Mouse (Mus musculus): ENCODE measurements at regions not wholly inside any gene's neighbourhood (a gene's known extent, or its start where the extent isn't known, plus 50 kb on each side); places are given as distances from the start of the nearest gene placed in this dataset.

DNA sequence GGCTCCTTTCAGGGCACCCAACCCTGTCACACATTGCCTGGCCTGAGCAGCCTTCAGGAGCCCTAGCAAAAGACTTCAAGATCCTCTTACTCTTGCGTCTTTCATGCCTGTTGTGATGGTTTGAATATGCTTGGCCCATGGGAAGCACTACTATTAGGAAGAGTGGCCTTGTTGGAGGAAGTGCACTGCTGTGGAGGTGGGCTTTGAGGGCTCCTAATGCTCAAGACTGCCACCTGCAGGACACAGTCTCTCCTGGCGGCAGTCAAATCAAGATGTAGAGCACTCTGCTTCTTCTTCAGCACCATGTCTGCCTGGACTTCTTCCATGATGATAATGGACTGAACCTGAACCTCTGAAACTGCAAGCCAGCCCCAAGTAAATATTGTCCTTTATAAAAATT lies 73.0 kb downstream of the Tsen15 start:
- no peak overlapping the region for H3K4me3 ChIP-seq
- no peaks in the 10 kb centered on the region for H3K36me3 ChIP-seq (ENCODE audit: control insufficient read depth, insufficient read depth)
- H3ac ChIP-seq (ENCODE audit: control insufficient read depth, insufficient read length) = no peak overlapping the region
- H3K27me3 ChIP-seq (ENCODE audit: control insufficient read depth, insufficient read depth, insufficient read length) = no peaks in the 10 kb centered on the region
- no peaks in the 10 kb centered on the region for H3K79me2 ChIP-seq (ENCODE audit: control insufficient read depth, insufficient read depth)
- H3K4me2 ChIP-seq (ENCODE audit: low read depth) = no peak overlapping the region
- TF ChIP-seq E2F4 (IDR thresholded peaks at IDR 0.05; ENCODE audit: insufficient read depth) = no peak
- TF ChIP-seq REST (IDR thresholded peaks at IDR 0.05; ENCODE audit: insufficient read depth, insufficient read length) = no peak
- TF ChIP-seq MYOD1 (IDR thresholded peaks at IDR 0.05; ENCODE audit: control insufficient read depth in 1 of 3, insufficient read length in 2 of 3, low read depth in 2 of 3) = no peak
- no peak for TF ChIP-seq MYOG (IDR thresholded peaks at IDR 0.05; ENCODE audit: control insufficient read depth in 1 of 3, insufficient read depth in 1 of 3, insufficient read length in 2 of 3, low read depth in 2 of 3)
- no peak for TF ChIP-seq USF1 (IDR thresholded peaks at IDR 0.05; ENCODE audit: low read depth)
- TF ChIP-seq POLR2AphosphoS2 (IDR thresholded peaks at IDR 0.05; ENCODE audit: insufficient read length, low read depth) = no peak
- no peak for TF ChIP-seq CEBPB (IDR thresholded peaks at IDR 0.05; ENCODE audit: insufficient read depth, poor library complexity, severe bottlenecking)
- no peak for TF ChIP-seq MAX (IDR thresholded peaks at IDR 0.05; ENCODE audit: low read depth)
- no peak for TF ChIP-seq TCF12 (IDR thresholded peaks at IDR 0.05; ENCODE audit: insufficient read depth, poor library complexity, severe bottlenecking)
- no peak for TF ChIP-seq SRF (IDR thresholded peaks at IDR 0.05; ENCODE audit: control insufficient read depth, insufficient read length, low read depth)
- TF ChIP-seq TCF3 (IDR thresholded peaks at IDR 0.05; ENCODE audit: insufficient read length, low read depth) = no peak
- TF ChIP-seq POLR2A (IDR thresholded peaks at IDR 0.05; ENCODE audit: insufficient read length, low read depth) = no peak

DNA sequence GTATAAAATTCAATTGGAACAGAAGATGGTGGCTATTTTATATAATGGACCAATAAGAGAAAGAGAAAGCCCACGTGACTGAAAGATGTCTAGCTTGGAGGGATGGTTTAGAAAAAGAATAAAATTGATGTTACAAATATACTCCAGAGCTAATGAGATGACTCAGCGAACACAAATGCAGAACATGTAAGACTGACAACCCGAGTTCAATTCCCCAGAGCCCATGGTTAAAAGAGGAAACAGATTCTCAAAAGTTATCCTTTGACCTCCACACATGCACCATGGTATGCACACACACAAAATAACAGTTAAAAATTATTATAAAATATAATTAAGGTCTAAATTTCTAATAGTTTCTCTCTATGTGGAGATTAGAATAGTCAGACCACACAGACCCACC lies 81.0 kb downstream of the Tsen15 start:
- H3K36me3 ChIP-seq (ENCODE audit: control insufficient read depth, insufficient read depth) = no peaks in the 10 kb centered on the region
- no peak overlapping the region for H3K4me3 ChIP-seq
- H3K27me3 ChIP-seq (ENCODE audit: control insufficient read depth, insufficient read depth, insufficient read length) = no peaks in the 10 kb centered on the region
- no peak overlapping the region for H3K4me2 ChIP-seq (ENCODE audit: low read depth)
- H3K79me2 ChIP-seq (ENCODE audit: control insufficient read depth, insufficient read depth) = no peaks in the 10 kb centered on the region
- TF ChIP-seq E2F4 (IDR thresholded peaks at IDR 0.05; ENCODE audit: insufficient read depth) = no peak
- TF ChIP-seq POLR2AphosphoS2 (IDR thresholded peaks at IDR 0.05; ENCODE audit: insufficient read length, low read depth) = no peak
- no peak for TF ChIP-seq MYOD1 (IDR thresholded peaks at IDR 0.05; ENCODE audit: control insufficient read depth in 1 of 3, insufficient read length in 2 of 3, low read depth in 2 of 3)
- no peak for TF ChIP-seq TCF3 (IDR thresholded peaks at IDR 0.05; ENCODE audit: insufficient read length, low read depth)
- no peak overlapping the region for H3ac ChIP-seq (ENCODE audit: control insufficient read depth, insufficient read length)

DNA sequence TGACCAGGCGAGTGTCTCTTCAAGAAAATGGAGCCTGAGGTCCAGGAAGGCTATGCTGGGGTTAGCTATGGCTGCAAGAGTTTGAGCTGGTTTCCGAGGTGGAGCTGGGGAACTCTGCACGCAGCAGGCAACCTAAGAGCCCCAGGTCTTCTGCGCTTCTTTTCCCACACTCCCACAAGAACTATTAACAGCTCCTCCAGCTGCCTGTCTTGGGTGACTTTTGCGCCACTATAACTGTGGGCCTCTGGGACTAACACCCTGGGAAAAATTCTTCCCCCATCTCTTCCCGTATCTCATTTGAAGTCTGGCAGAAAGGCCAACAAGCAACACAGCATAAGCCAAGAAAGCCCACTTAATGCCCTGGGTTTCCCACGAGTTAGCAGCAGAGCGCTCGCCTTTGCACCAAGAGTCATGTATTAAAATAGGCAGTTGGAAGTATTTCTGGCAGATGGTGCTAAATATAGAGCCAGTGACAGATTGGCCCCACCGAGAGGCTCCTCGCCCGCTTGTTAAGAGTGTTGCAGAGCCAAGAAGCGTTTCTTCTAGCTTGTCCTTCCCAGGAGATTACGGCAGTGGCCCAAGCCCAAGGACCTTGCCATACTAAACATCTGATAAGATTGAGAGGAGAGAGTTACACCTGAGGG lies 81.9 kb downstream of the Tsen15 start:
- H3K4me2 ChIP-seq (ENCODE audit: low read depth) = peak overlapping the region; percentile 12
- no peaks in the 10 kb centered on the region for H3K36me3 ChIP-seq (ENCODE audit: control insufficient read depth, insufficient read depth)
- no peaks in the 10 kb centered on the region for H3K27me3 ChIP-seq (ENCODE audit: control insufficient read depth, insufficient read depth, insufficient read length)
- H3K79me2 ChIP-seq (ENCODE audit: control insufficient read depth, insufficient read depth) = no peaks in the 10 kb centered on the region
- no peak overlapping the region for H3K4me3 ChIP-seq
- H3ac ChIP-seq (ENCODE audit: control insufficient read depth, insufficient read length) = no peak overlapping the region
- TF ChIP-seq TCF3 (IDR thresholded peaks at IDR 0.05; ENCODE audit: insufficient read length, low read depth) (no peak), MYOD1 (IDR thresholded peaks at IDR 0.05; ENCODE audit: control insufficient read depth in 1 of 3, insufficient read length in 2 of 3, low read depth in 2 of 3) (no peak), MAX (IDR thresholded peaks at IDR 0.05; ENCODE audit: low read depth) (no peak), CEBPB (IDR thresholded peaks at IDR 0.05; ENCODE audit: insufficient read depth, poor library complexity, severe bottlenecking) (no peak), E2F4 (IDR thresholded peaks at IDR 0.05; ENCODE audit: insufficient read depth) (no peak)

DNA sequence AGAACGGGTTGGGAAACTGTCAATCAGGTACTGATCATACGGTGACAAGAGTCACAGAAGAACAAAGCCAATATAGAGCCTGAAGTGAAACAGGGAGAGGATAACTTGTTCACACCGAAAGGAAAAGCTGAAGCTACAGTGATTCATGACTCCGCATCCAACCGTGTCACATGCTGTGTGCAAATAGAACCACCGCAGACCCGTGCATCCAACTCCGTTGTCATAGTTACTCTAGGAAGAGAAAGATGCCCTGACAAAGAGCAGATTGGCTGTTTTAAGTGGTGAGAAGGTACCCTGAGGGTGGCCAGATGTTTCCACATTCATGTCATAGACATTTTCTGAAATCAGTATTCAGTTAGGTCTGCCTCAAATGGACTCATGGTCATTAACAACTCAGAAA lies 85.1 kb downstream of the Tsen15 start:
- Histone ChIP-seq H3K4me2 (ENCODE audit: low read depth) (no peak overlapping the region), H3K79me2 (ENCODE audit: control insufficient read depth, insufficient read depth) (no peaks in the 10 kb centered on the region), H3K36me3 (ENCODE audit: control insufficient read depth, insufficient read depth) (no peaks in the 10 kb centered on the region), H3K4me3 (no peak overlapping the region), H3K27me3 (ENCODE audit: control insufficient read depth, insufficient read depth, insufficient read length) (no peaks in the 10 kb centered on the region), H3ac (ENCODE audit: control insufficient read depth, insufficient read length) (no peak overlapping the region)
- TF ChIP-seq CEBPB (IDR thresholded peaks at IDR 0.05; ENCODE audit: insufficient read depth, poor library complexity, severe bottlenecking) (no peak), POLR2A (IDR thresholded peaks at IDR 0.05; ENCODE audit: insufficient read length, low read depth) (no peak), POLR2AphosphoS2 (IDR thresholded peaks at IDR 0.05; ENCODE audit: insufficient read length, low read depth) (no peak), TCF12 (IDR thresholded peaks at IDR 0.05; ENCODE audit: insufficient read depth, poor library complexity, severe bottlenecking) (no peak), MYOD1 (IDR thresholded peaks at IDR 0.05; ENCODE audit: control insufficient read depth in 1 of 3, insufficient read length in 2 of 3, low read depth in 2 of 3) (no peak), REST (IDR thresholded peaks at IDR 0.05; ENCODE audit: insufficient read depth, insufficient read length) (no peak)

DNA sequence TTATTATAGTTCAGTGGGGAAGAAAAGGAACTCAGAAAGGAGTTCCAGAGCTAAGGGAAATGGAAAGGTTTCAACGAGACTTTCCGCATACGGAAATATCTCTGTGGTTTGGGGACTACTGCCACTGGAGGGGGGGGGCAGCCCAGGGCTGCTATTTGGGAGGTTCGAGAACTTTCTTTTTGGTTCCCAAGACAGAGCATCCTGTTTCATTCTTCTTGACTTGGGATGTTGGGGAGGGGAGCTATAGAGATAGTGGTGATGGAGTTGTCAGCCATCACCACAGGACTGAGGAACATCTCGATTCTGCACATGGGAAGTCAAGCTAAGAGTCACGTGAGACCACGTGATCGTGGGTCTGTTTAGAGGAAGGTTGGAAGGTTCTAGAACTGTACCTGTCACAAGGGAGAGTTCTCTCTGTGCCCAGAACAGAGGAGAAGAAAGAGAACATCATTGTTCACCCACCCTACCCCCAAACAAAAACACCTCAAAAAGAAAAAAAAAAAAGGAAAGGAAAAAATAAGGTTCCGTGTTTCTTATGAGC lies 94.2 kb downstream of the Tsen15 start:
- Histone ChIP-seq H3K27me3 (ENCODE audit: control insufficient read depth, insufficient read depth, insufficient read length) (peaks cover 4% of the 10 kb centered on the region), H3K36me3 (ENCODE audit: control insufficient read depth, insufficient read depth) (no peaks in the 10 kb centered on the region), H3K79me2 (ENCODE audit: control insufficient read depth, insufficient read depth) (no peaks in the 10 kb centered on the region), H3ac (ENCODE audit: control insufficient read depth, insufficient read length) (no peak overlapping the region), H3K4me3 (no peak overlapping the region), H3K4me2 (ENCODE audit: low read depth) (no peak overlapping the region)
- TF ChIP-seq SRF (IDR thresholded peaks at IDR 0.05; ENCODE audit: control insufficient read depth, insufficient read length, low read depth) = no peak
- TF ChIP-seq E2F4 (IDR thresholded peaks at IDR 0.05; ENCODE audit: insufficient read depth) = no peak
- TF ChIP-seq MYOD1 (IDR thresholded peaks at IDR 0.05; ENCODE audit: control insufficient read depth in 1 of 3, insufficient read length in 2 of 3, low read depth in 2 of 3) = no peak
- TF ChIP-seq TCF12 (IDR thresholded peaks at IDR 0.05; ENCODE audit: insufficient read depth, poor library complexity, severe bottlenecking) = no peak
- no peak for TF ChIP-seq MAX (IDR thresholded peaks at IDR 0.05; ENCODE audit: low read depth)
- TF ChIP-seq USF1 (IDR thresholded peaks at IDR 0.05; ENCODE audit: low read depth) = no peak
- TF ChIP-seq REST (IDR thresholded peaks at IDR 0.05; ENCODE audit: insufficient read depth, insufficient read length) = no peak
- TF ChIP-seq CEBPB (IDR thresholded peaks at IDR 0.05; ENCODE audit: insufficient read depth, poor library complexity, severe bottlenecking) = no peak
- TF ChIP-seq TCF3 (IDR thresholded peaks at IDR 0.05; ENCODE audit: insufficient read length, low read depth) = no peak
- no peak for TF ChIP-seq POLR2AphosphoS2 (IDR thresholded peaks at IDR 0.05; ENCODE audit: insufficient read length, low read depth)
- TF ChIP-seq MYOG (IDR thresholded peaks at IDR 0.05; ENCODE audit: control insufficient read depth in 1 of 3, insufficient read depth in 1 of 3, insufficient read length in 2 of 3, low read depth in 2 of 3) = no peak
- TF ChIP-seq POLR2A (IDR thresholded peaks at IDR 0.05; ENCODE audit: insufficient read length, low read depth) = no peak
